10 mouse cellular contexts compared by ENCODE assay signal in the genomic region with DNA sequence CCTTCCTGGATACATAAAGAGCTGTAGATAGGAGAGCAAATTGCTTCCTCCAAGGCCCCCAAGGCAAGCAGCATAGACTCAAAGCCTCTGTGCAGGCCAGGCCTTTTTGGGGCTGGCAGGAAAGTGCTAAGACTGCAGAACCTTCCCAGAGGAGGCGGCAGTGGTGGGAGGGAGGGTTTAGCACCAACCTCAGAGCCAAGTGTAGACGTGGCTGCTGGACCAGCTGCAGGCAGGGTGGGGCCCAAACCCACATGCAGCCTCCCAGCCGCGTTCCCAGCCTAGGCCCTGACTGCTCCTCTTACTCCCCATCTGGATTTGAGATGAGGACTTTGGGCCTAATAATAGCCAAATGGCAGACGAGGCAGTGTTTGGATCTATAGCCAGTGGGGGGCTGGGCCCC. TPM values are rescaled to one million over a fixed set of nuclear protein-coding genes. Genes with fewer than 3 reads are reported as not detected.
DNase-seq lines count a peak whose midpoint lies in the region; ATAC-seq and TF ChIP-seq lines count a peak whose summit lies in the region.
"Had no signal": no experiment of that assay in that cellular context is flagged by ENCODE, and none has a peak within 500 bp of the region (broad histone marks: within the 10 kb centered on the region; RNA-seq: fewer than 3 reads in every experiment).

No protein-coding gene starts in this region.

- no peak for ATAC-seq in hindbrain, postnatal 0 days
- ATAC-seq in embryonic facial prominence, embryonic 13.5 days (ENCODE audit: insufficient number of reproducible peaks, insufficient read depth, low FRiP score, low TSS enrichment, low read depth): no peak
- ATAC-seq in heart, embryonic 13.5 days (ENCODE audit: extremely low read depth, insufficient number of reproducible peaks, low FRiP score, low TSS enrichment): no peak
- ATAC-seq in cerebellum, adult (ENCODE audit: insufficient number of reproducible peaks, low FRiP score, low TSS enrichment): no peak
- ATAC-seq in midbrain, embryonic 16.5 days: no peak

- H3K9ac ChIP-seq in hindbrain, postnatal 0 days (replicated peaks; ENCODE audit: low read length): no peak overlapping the region
- 0 out of 2 replicates have a peak overlapping the region, but pooled peaks have one; percentile 37 for H3K9ac ChIP-seq in embryonic facial prominence, embryonic 13.5 days
- H3K9ac ChIP-seq in heart, embryonic 13.5 days: no peak overlapping the region
- no peak overlapping the region for H3K9ac ChIP-seq in midbrain, embryonic 16.5 days (ENCODE audit: low read depth, low read length)

- 51% methylated on average over 5 of the region's 5 CpGs for WGBS in hindbrain, embryonic 10.5 days
- WGBS in hindbrain, postnatal 0 days: 56% methylated on average over 5 of the region's 5 CpGs
- WGBS in embryonic facial prominence, embryonic 13.5 days: 39% methylated on average over 5 of the region's 5 CpGs
- 34% methylated on average over 5 of the region's 5 CpGs for WGBS in heart, embryonic 13.5 days
- WGBS in midbrain, embryonic 16.5 days: 52% methylated on average over 5 of the region's 5 CpGs

- no peak overlapping the region for H3K4me3 ChIP-seq in hindbrain, embryonic 10.5 days
- H3K4me3 ChIP-seq in hindbrain, postnatal 0 days (ENCODE audit: low read length): no peak overlapping the region
- H3K4me3 ChIP-seq in embryonic facial prominence, embryonic 13.5 days: no peak overlapping the region
- no peak overlapping the region for H3K4me3 ChIP-seq in heart, embryonic 13.5 days
- no peak overlapping the region for H3K4me3 ChIP-seq in midbrain, embryonic 16.5 days (ENCODE audit: low read depth, low read length)
- H3K4me3 ChIP-seq: layer of hippocampus, adult 2 months; megakaryocyte, embryonic 14.5 days had no signal

- H3K4me2 ChIP-seq in hindbrain, postnatal 0 days (ENCODE audit: low read depth, low read length): no peak overlapping the region
- H3K4me2 ChIP-seq in embryonic facial prominence, embryonic 13.5 days: no peak overlapping the region
- H3K4me2 ChIP-seq in heart, embryonic 13.5 days: no peak overlapping the region
- no peak overlapping the region for H3K4me2 ChIP-seq in midbrain, embryonic 16.5 days (ENCODE audit: low read length)

- peaks cover 5% of the 10 kb centered on the region; the same call in 1 of the 2 replicates for H3K9me3 ChIP-seq in hindbrain, embryonic 10.5 days
- H3K9me3 ChIP-seq in hindbrain, postnatal 0 days (ENCODE audit: low read length): peaks cover 3% of the 10 kb centered on the region; the same call in 1 of the 2 replicates
- H3K9me3 ChIP-seq in embryonic facial prominence, embryonic 13.5 days: no peaks in the 10 kb centered on the region
- H3K9me3 ChIP-seq in heart, embryonic 13.5 days: 0 out of 2 replicates have a peak, but pooled peaks cover 7% of the 10 kb centered on the region
- H3K9me3 ChIP-seq in midbrain, embryonic 16.5 days (replicated peaks; ENCODE audit: control insufficient read depth, low read length, poor library complexity, severe bottlenecking): no peaks in the 10 kb centered on the region

- no peaks in the 10 kb centered on the region for H3K36me3 ChIP-seq in hindbrain, embryonic 10.5 days
- H3K36me3 ChIP-seq in hindbrain, postnatal 0 days (ENCODE audit: insufficient read depth, low read length): no peaks in the 10 kb centered on the region
- no peaks in the 10 kb centered on the region for H3K36me3 ChIP-seq in embryonic facial prominence, embryonic 13.5 days
- H3K36me3 ChIP-seq in heart, embryonic 13.5 days: no peaks in the 10 kb centered on the region
- H3K36me3 ChIP-seq in midbrain, embryonic 16.5 days (ENCODE audit: control insufficient read depth, insufficient read depth, low read length): no peaks in the 10 kb centered on the region

- no peak for DNase-seq in hindbrain, embryonic 10.5 days (ENCODE audit: low spot score)
- no peak for DNase-seq in hindbrain, postnatal 0 days (ENCODE audit: low spot score)
- DNase-seq in lung, postnatal 25 days (ENCODE audit: low spot score): peak; percentile 47
- no peak for DNase-seq in MN1 (ENCODE audit: low spot score)

- H3K27me3 ChIP-seq in hindbrain, embryonic 10.5 days (ENCODE audit: insufficient read depth, poor library complexity, severe bottlenecking): no peaks in the 10 kb centered on the region
- no peaks in the 10 kb centered on the region for H3K27me3 ChIP-seq in hindbrain, postnatal 0 days (ENCODE audit: insufficient read depth, low read length)
- H3K27me3 ChIP-seq in embryonic facial prominence, embryonic 13.5 days: no peaks in the 10 kb centered on the region
- no peaks in the 10 kb centered on the region for H3K27me3 ChIP-seq in heart, embryonic 13.5 days (replicated peaks)
- H3K27me3 ChIP-seq in midbrain, embryonic 16.5 days (ENCODE audit: control insufficient read depth, insufficient read depth, low read depth, low read length): no peaks in the 10 kb centered on the region
- H3K27me3 ChIP-seq: megakaryocyte, embryonic 14.5 days had no signal

- TF ChIP-seq CTCF in hindbrain, postnatal 0 days (IDR thresholded peaks at IDR 0.05; ENCODE audit: low read depth): no peak

- H3K4me1 ChIP-seq in hindbrain, embryonic 10.5 days (replicated peaks): peaks cover 30% of the 10 kb centered on the region
- no peaks in the 10 kb centered on the region for H3K4me1 ChIP-seq in hindbrain, postnatal 0 days (ENCODE audit: insufficient read depth, low read length)
- peaks cover 29% of the 10 kb centered on the region for H3K4me1 ChIP-seq in embryonic facial prominence, embryonic 13.5 days
- peaks cover 39% of the 10 kb centered on the region for H3K4me1 ChIP-seq in heart, embryonic 13.5 days
- H3K4me1 ChIP-seq in midbrain, embryonic 16.5 days (ENCODE audit: control insufficient read depth, insufficient read depth, low read length): peaks cover 4% of the 10 kb centered on the region; the same call in 1 of the 2 replicates

- 0 out of 2 replicates have a peak overlapping the region, but pooled peaks have one; percentile 37 for H3K27ac ChIP-seq in hindbrain, embryonic 10.5 days
- no peak overlapping the region for H3K27ac ChIP-seq in hindbrain, postnatal 0 days
- peak overlapping the region; percentile 69 for H3K27ac ChIP-seq in embryonic facial prominence, embryonic 13.5 days
- H3K27ac ChIP-seq in heart, embryonic 13.5 days (replicated peaks): peak overlapping the region; percentile 8
- no peak overlapping the region for H3K27ac ChIP-seq in midbrain, embryonic 16.5 days (ENCODE audit: low read length)
- H3K27ac ChIP-seq: layer of hippocampus, adult 2 months had no signal

RNA-seq across cellular contexts. Expression of gene Smtn, which starts 2.6 kb away (rescaled TPM):
- polyA plus RNA-seq in hindbrain, embryonic 10.5 days (2016; fragmentation: Nextera tagmentation; extraction: Ambion mirVana): 43.2 and 46.1 TPM in 2 replicates
- total RNA-seq in hindbrain, postnatal 0 days (2014; rRNA removed): 7.7 and 10.0 TPM in 2 replicates
- 10.7 and 12.8 TPM in 2 replicates for polyA plus RNA-seq in hindbrain, postnatal 0 days (2015; fragmentation: Nextera tagmentation; extraction: Ambion mirVana)
- polyA plus RNA-seq in embryonic facial prominence, embryonic 13.5 days (2015; fragmentation: Nextera tagmentation; extraction: Ambion mirVana): 43.9 and 46.1 TPM in 2 replicates
- 77.1 and 79.5 TPM in 2 replicates for polyA plus RNA-seq in heart, embryonic 13.5 days (2015; fragmentation: Nextera tagmentation; extraction: Ambion mirVana)
- polyA plus RNA-seq in midbrain, embryonic 16.5 days (2015; fragmentation: Nextera tagmentation; extraction: Ambion mirVana): 14.2 and 14.7 TPM in 2 replicates

RNA-seq across cellular contexts. Expression of gene Selenom, which starts 28.5 kb away (rescaled TPM):
- polyA plus RNA-seq in hindbrain, embryonic 10.5 days (2016; fragmentation: Nextera tagmentation; extraction: Ambion mirVana): 60.3 and 73.5 TPM in 2 replicates
- total RNA-seq in hindbrain, postnatal 0 days (2014; rRNA removed): 321 and 384 TPM in 2 replicates
- 359 and 389 TPM in 2 replicates for polyA plus RNA-seq in hindbrain, postnatal 0 days (2015; fragmentation: Nextera tagmentation; extraction: Ambion mirVana)
- polyA plus RNA-seq in embryonic facial prominence, embryonic 13.5 days (2015; fragmentation: Nextera tagmentation; extraction: Ambion mirVana): 128 and 132 TPM in 2 replicates
- 128 and 130 TPM in 2 replicates for polyA plus RNA-seq in heart, embryonic 13.5 days (2015; fragmentation: Nextera tagmentation; extraction: Ambion mirVana)
- 87.5 and 129 TPM in 2 replicates for polyA plus RNA-seq in midbrain, embryonic 16.5 days (2015; fragmentation: Nextera tagmentation; extraction: Ambion mirVana)

RNA-seq across cellular contexts. Expression of gene Inpp5j, which starts 38.4 kb away (rescaled TPM):
- 0.21 and 0.37 TPM in 2 replicates for polyA plus RNA-seq in hindbrain, embryonic 10.5 days (2016; fragmentation: Nextera tagmentation; extraction: Ambion mirVana)
- 9.4 and 11.7 TPM in 2 replicates for total RNA-seq in hindbrain, postnatal 0 days (2014; rRNA removed)
- polyA plus RNA-seq in hindbrain, postnatal 0 days (2015; fragmentation: Nextera tagmentation; extraction: Ambion mirVana): 14.6 and 15.3 TPM in 2 replicates
- polyA plus RNA-seq in embryonic facial prominence, embryonic 13.5 days (2015; fragmentation: Nextera tagmentation; extraction: Ambion mirVana): 0.48 and 0.85 TPM in 2 replicates
- polyA plus RNA-seq in heart, embryonic 13.5 days (2015; fragmentation: Nextera tagmentation; extraction: Ambion mirVana): 9.0 and 10.0 TPM in 2 replicates
- 8.3 and 10.3 TPM in 2 replicates for polyA plus RNA-seq in midbrain, embryonic 16.5 days (2015; fragmentation: Nextera tagmentation; extraction: Ambion mirVana)

RNA-seq across cellular contexts. Expression of gene Pla2g3, which starts 54.9 kb away (rescaled TPM):
- polyA plus RNA-seq in hindbrain, embryonic 10.5 days (2016; fragmentation: Nextera tagmentation; extraction: Ambion mirVana): 0.99 and 1.5 TPM in 2 replicates
- total RNA-seq in hindbrain, postnatal 0 days (2014; rRNA removed): 30.4 and 34.8 TPM in 2 replicates
- polyA plus RNA-seq in hindbrain, postnatal 0 days (2015; fragmentation: Nextera tagmentation; extraction: Ambion mirVana): 18.5 and 21.2 TPM in 2 replicates
- polyA plus RNA-seq in embryonic facial prominence, embryonic 13.5 days (2015; fragmentation: Nextera tagmentation; extraction: Ambion mirVana): 0.51 and 0.60 TPM in 2 replicates
- 0.11 and 0.16 TPM in 2 replicates for polyA plus RNA-seq in heart, embryonic 13.5 days (2015; fragmentation: Nextera tagmentation; extraction: Ambion mirVana)
- polyA plus RNA-seq in midbrain, embryonic 16.5 days (2015; fragmentation: Nextera tagmentation; extraction: Ambion mirVana): 1.7 and 3.9 TPM in 2 replicates

Comparison
In these comparisons a context has a peak if more than half of its experiments do, and no peak if none do; other contexts are left out.
1. H3K27ac ChIP-seq: peak in hindbrain, embryonic 10.5 days (single experiment), embryonic facial prominence, embryonic 13.5 days (single experiment) and heart, embryonic 13.5 days (single experiment); none in hindbrain, postnatal 0 days (single experiment) and midbrain, embryonic 16.5 days (single experiment).